Mouse (Mus musculus): ENCODE data around the gene Esam.

The Esam gene

DNA sequence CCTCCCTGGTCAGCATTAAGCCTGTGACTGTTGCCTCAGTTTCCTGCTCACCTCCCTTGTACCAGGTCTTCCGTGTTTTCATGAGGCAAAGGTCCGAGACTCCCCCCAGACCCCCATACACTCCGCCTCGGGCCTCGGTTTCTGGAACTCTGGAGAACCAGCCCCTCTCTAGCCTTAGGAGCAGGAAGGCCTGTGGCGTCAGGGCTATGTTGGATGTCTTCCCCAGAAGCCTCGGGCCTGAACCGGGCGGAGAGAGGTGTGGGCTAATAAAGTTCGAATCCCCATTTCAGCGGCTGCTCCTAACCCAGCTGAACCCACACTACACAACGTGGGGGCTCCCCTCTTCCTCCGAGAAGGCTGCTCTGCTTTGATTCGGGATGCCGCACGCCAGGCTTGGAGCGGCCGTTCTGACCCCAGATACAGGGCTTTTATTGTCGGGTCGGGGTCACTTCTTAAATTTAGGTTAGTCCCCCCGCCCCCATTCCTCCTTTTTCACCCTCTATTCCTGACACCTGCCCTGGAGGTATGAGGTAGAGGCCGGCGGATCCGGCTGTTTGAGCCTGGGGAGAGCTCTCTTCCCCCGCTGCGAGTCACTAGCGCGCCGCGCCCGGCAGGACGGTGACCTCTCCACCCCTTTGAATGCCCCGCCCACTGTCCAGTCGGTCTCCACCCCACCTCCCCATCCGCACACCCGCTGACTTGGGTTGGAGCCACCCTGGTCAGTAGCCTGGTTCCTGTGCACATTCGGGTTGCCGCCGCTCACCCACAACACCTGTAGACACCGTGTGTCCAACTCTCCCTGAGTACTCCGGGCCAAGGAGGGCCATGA lies at the start of gene Esam:
Gene Esam, plus strand, starts transcription at position 683 of the 829 bp plus-strand sequence.
- DNase-seq (ENCODE audit: extremely low spot score, low spot score): peak; percentile 52

DNA sequence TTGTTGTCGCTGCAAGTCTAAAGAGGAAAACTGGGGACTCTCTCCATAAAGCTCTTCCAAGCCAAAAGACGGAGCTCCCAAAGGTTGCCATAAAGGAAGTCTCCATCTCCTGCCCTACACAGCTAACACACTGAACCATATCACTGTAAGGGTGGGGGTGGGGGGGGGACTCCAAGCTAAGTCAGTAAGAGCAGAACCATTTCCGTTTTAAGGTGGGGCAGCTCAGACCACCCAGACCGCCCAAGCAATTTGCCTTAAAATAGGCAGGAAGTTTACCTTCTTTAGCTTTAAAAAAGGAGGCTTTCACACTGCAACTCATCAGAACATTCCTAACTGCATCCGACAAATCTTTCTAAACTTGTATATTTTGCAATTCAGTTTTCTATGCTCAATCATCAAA lies 42.7 kb upstream of the Esam start:
- no peak for DNase-seq (ENCODE audit: extremely low spot score, low spot score)

DNA sequence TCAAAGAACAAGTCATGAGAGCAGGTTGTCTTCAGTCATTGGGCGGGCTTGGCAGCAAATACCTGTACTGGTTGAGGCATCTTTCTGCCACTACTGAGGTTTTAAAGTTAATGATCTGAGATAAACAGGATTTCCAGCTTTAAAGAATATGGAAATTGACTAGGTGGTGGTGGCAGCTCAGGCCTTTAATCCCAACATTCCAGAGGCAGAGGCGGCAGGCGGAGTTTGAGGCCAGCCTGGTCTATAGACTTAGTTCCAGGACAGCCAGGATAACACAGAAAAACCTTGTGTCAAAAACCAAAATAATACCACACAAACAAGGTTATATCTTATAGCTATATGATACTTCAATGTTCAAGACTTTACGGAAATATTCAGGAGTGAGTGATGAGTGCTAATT lies 39.8 kb upstream of the Esam start:
- DNase-seq (ENCODE audit: extremely low spot score, low spot score): no peak

DNA sequence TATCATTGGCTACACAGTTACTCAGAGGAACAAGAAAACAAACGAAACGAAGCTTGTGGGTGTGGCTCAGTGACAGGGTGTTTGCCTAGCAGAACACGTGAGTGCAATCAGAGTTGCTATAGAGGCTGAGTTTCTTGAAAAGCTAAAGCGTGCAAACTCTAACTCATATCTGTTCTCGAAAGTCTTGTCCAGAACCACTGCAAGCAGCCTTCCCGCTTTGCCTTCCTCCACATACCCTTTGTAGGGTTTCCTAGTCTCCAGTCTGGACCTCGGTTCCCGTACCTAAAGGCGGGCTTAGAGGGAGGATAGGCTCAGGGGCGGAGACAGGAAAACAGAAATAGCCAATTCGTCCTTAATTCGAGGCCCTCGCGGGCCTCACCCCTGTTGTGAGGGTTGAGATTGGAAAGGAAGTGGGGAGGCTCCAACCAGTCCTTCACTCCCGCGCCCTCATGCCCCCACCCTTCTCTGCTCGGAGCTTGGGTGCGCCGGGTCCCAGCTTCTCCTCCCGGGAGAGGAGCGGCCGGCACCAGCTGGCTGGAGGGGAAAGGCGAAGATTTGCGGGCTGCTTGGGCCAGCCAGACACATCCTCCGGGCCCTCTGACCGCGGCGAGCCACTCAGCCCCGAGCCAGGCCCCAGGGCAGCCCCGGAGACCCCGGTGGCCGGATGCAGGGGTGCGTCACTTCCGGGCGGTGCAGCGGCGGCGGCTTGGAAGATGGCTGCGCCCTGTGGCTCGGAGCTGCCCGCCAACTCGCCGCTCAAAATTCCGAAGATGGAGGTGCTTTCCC lies 39.1 kb upstream of the Esam start, which contains the start of gene Msantd2:
Gene Msantd2, plus strand, starts transcription at position 709 of the 786 bp plus-strand sequence.
- DNase-seq (ENCODE audit: extremely low spot score, low spot score): peak; percentile 97

DNA sequence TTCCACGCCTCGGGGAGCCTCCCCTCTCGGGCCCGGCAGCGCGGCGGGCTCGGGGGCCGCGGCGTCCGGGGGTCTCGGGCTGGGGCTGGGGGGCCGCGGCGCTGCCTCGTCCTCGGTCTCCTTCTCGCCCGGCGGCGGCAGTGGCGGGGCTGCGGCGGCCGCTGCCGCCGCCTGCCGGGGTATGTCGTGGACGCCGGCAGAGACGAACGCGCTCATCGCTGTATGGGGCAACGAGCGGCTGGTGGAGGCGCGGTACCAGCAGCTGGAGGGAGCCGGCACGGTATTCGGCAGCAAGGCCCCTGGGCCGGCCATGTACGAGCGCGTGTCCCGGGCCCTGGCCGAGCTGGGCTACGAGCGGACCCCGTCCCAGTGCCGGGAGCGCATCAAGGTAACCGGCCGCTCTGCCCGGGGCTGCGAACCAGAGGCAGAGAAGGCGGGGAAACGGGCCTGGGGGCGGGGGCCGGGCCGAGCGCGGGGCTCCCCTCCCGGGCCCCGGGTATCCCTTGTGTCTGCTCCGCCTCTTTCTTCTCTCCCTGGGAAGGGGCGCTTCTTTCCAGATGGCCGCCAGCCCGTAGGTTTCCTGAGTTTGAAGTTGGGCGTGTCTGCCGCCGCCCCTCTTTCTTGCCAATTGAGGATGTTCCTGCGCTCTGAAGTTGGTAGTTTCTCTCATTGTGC lies 38.3 kb upstream of the Esam start:
- DNase-seq (ENCODE audit: extremely low spot score, low spot score): peak; percentile 79

DNA sequence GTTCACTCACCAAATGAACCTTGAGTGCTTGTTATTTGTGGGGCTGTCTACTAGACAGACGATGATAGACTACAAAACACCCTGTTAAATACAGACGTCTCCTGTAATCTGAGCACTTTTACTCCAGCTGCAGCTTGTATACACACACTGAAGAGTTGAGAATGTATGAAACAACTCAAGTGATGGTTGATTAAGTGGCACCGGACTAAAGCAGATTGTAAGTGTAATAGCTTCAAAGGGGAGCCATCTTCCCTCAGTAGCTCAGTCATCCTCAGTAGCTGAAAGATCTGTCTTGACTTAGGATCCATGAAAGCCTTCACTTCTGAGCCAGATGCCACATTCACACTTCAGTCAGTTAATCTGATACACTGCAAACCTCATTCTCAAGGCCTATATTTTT lies 32.1 kb upstream of the Esam start:
- no peak for DNase-seq (ENCODE audit: extremely low spot score, low spot score)

DNA sequence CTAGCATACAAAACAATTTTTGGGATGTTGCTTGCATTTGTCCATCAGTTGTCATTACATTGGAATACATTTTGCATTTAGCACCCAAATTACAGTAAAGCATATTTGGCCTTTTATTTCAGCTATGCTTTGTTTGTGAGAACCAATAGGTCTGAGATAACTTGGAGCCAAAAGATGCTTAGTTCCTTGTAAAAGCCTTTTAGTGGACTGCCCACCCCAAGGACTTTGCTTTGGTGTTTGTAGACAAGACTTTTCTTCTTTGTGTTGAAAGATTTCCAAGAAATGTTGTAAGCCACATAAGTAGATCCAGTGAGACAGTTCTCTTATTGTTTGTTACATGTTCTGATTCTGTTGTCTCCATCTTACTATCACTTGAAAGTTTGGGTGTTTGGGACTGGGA lies 31.6 kb upstream of the Esam start:
- DNase-seq (ENCODE audit: extremely low spot score, low spot score): no peak

DNA sequence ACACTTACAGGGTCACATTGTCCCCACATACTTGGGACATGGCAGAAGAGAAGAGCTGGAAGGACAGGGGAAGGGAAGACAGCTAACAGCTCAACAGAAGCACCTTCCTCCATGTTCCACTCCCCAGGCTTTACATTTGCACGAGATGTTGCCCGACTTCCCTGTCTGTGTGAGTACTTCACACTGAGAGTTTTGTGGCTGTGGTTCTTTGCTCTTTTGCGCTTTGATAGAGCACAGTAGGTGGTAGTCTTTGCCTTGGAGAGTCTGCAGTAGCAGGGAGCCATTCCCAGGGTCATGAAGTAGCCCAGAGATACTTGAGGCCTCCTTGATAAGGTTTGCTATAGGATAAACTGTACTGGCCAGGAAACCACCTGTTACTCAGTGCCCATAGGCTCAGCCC lies 27.7 kb upstream of the Esam start:
- DNase-seq (ENCODE audit: extremely low spot score, low spot score): no peak

DNA sequence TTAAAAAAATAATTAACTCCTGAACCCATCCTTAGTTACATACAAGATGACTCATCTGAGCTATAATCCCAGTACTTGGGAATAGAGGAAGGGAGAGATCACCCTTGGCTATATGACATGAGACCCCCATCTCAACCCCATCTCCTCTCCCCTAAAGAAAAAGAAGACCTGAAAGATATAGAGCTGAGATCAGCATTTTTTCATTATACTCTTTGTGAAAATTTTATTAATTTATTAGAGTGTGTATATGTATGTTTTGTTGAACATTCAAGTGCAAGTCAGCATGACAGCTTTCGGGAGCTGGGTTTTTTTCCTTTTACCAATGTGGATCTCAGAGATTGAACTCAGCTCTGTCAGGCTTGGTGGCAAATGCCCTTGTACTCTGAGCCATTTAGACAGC lies 26.7 kb upstream of the Esam start:
- DNase-seq (ENCODE audit: extremely low spot score, low spot score): no peak

DNA sequence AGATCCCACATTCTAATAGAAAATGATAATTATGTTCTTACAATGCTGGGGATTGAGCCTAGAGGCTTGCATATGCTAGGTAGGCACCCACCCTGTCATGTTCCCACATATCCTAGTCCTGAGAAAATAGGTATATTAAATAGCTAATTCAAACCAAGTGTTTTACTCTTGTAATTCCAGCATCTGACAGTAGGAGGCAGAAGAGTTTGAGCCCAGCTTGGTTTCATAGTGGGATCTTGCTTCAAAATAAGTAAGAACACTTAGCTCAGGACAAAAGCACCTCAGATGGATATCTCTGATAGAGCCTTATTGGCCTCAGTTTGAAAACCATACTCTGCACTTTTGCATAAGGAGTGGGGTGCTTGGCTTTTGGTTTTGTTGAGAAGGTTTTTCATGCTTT lies 23.5 kb upstream of the Esam start:
- no peak for DNase-seq (ENCODE audit: extremely low spot score, low spot score)

DNA sequence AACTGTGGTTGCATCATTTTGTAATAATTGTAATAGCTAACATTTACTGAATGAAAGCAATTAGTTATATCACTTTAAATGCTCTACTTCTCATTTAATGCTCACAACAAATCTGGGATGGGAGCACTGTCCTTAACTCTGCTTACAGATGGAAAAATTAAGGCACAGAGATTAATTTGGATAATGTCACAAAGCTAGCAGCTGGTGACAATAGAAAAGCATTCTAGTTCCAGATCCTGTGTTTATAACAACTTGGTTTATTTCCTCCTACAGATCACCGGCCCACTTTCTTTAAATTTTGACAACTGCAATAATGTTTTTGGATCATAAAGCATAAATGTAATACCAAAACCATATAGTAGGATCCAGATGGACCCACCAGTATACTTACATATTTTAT lies 21.9 kb upstream of the Esam start:
- DNase-seq (ENCODE audit: extremely low spot score, low spot score): no peak

DNA sequence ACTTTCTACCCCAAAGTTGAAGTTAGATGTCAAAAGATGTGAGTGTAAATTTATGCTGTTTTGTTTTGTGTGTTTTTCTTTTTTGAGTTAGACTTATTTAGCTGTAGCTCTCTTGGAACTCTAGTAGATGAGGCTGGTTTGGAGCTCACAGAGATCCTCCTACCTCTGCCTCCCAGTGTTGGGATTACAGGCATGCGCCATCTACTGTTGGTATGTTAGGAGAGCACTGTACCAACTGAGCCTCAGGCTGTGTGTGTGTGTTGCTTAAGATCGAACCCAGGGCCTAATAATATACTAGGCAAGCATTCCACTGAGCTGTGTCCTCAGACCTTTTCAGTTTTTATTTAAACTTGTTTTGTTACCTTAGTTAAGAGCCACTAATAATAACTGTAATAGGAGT lies 15.8 kb upstream of the Esam start:
- DNase-seq (ENCODE audit: extremely low spot score, low spot score): no peak

DNA sequence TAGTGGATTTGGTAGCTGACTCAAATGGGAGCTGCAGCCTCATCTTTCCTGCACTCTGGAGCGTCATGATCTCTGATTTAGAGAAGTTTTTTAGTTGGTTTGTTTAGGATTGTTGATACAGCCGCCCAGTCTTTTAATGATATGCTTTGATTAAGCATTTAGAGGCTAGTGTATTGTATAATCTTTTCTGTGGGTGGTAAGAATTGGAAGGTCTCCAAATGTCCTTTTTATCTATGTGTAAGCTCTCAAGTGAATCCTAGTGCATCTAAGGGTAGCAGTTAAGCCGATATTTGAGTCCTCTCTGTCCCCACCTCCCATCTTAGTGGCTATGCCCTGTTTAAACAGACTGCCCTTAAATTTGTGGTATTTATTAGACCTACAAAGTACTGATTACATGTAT lies 13.4 kb upstream of the Esam start:
- DNase-seq (ENCODE audit: extremely low spot score, low spot score): no peak

DNA sequence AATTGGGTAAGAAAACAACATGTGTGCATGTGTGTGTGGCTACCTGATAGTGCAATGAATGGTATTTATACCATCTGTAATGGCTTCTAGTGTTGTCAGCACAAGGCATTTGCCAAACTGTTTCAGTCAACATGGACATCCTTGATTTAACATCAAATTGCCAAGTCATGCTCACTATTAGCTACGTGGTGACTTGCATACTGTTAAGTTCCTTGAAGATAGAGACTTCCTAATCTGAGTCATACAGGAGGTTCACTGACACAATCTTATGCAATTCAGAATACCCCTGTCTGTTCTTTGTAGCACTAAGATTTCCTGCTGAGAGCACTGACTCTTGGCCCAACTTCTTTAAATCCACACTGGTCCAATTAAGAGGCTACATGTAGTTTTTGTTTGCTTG lies 10.4 kb upstream of the Esam start:
- DNase-seq (ENCODE audit: extremely low spot score, low spot score): no peak

DNA sequence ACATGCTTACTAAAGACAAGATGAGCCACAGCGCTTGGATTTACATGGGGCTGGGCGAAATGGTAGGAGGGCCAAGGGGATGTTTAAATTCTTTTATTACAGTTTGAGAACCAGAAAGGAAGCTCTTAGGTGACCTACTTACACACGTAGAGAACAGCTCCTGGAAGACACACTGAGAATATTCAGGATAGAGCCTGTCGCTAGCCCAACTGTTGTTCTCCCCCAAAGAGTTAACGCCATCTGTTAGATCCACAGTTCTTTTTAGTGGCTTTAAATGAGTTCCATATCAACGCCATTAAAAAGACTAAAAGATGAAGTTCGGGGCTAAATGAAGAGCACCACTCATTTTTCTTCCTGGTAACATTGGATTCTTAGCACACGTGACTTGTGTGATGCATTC lies 8.9 kb upstream of the Esam start:
- DNase-seq (ENCODE audit: extremely low spot score, low spot score): no peak

DNA sequence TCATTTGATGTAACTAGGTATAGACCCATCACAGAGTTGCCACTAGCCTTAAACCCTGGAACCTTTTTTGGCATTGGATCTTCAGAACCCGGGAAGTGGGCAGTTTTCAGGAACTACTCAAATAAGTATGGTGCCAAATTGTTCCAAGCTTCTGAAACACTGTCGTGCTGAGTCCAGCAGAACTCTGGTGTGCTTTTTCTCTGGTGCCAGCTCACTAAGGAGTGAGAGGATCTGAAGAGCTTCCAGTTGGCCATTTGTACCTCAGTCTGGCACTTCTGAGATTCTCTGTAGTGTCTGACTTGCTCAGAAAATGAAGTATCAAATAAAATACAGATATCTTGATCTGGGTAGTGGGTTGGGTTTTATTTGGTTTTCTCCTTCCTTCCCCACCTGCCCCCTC lies 7.9 kb upstream of the Esam start:
- DNase-seq (ENCODE audit: extremely low spot score, low spot score): no peak

DNA sequence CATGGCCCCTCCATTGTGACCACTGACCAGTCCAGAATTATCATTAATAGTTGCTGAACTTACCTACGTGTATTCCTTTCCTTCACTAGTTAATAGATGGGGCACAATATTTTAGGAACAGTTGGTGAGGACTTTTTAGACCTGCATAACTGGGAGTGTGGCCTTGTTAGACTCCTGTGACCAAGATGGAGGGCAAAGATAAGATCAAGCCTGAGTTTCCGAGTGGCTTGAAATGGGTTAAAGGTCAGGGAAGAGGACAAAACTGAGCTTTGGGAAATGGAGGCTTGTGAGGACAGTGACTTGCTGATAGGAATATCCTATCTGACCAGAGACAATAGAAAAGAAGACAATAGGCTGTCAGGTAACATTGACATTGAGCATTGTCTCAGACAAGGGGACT lies 2.4 kb upstream of the Esam start:
- no peak for DNase-seq (ENCODE audit: extremely low spot score, low spot score)

DNA sequence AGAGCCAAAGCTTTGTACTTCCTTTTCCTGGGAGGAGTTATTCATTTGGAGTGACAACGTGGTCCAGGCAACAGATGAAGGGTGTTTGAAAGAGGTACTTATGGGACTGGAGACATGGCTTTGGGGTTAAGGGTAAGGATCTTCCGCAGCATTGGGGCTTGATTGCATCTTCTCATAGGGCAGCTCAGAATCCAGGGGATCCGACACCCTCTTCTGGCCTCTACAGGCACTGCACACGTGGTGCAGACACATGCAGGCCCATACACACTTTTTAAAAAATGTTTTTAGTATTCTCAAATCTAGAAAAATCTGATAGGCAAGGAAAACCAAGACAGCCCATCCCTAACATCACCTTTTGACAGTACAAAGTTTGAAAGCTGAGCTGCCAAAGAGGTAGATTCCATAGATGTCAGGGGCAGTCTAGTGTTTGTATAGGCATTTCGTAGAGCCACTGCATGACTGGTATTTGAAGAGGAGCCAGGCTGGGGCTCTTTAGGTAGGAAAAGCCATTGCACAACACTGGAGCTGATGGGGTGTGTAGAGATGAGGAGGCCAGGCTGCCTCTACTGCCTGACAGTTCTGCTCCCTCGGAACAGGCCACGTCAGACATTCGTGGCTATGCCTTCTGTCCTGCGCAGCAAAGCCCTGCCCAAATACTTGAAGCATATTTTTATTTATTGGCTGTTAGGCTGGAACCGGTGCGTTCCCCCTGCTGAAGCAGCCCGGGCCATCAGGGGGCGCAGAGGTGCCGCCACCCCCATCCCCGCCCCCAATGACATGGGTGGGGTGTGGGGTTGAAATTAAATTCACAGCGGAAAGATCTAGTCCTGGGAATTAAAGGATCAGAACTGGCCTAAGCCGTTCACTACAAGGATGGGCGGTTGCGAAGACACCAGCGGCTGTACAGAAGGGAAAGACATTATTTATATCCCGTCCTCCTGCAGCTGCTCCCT lies 1.2 kb upstream of the Esam start:
- DNase-seq (ENCODE audit: extremely low spot score, low spot score): peak; percentile 42

DNA sequence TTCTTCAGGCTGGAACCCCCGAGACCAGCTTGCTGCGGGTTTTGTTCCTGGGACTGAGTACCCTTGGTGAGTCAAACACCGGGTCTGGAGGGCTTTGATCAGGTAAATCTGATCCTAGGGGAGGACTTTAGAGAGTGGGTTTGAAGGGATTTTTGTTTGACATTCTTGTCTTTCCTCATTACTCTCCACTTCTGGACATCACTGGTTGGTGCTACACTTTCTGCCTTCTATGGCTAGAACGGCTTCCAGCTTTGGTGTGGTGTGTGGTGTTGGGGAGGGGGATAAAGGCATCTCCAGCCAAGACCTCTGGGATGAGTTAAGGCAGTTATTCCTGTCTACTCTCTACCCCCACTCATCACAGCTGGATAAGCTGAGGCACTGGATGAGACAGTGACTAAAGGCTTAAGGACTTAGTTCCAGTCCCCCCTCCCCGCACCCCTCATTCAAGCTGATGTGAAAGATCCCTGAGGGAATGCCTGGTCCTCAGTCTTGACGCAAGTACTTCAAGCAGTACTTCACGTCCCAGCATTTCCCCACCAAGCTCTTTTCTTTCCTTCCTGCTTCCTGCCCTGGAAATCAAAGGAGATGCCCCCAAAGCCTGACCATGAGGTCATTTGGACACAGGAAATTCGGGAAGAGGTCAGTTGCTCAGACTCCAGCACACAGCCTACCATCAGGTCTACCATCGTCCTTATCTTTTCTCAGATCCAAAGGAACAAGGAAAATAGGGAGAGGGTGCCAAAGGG lies 520 bp downstream of the Esam start:
- DNase-seq (ENCODE audit: extremely low spot score, low spot score): no peak
